Mouse (Mus musculus): ENCODE measurements around the gene Ccdc191.

- TF ChIP-seq CTCF (conservative IDR thresholded peaks at IDR 0.05 in 1 of 2, IDR thresholded peaks at IDR 0.05 in 1 of 2; ENCODE audit: low read depth in 2 of 2, low read length in 2 of 2) (no peak), MAX (IDR thresholded peaks at IDR 0.05; ENCODE audit: low read length) (no peak)
These were observed 65.3 kb downstream of the Ccdc191 start for GRCm38 (mm10) chr16:43954913-43955312.

Data from CH12.LX (cell line).